9 mouse cellular contexts compared by ENCODE assay signal in the genomic region with DNA sequence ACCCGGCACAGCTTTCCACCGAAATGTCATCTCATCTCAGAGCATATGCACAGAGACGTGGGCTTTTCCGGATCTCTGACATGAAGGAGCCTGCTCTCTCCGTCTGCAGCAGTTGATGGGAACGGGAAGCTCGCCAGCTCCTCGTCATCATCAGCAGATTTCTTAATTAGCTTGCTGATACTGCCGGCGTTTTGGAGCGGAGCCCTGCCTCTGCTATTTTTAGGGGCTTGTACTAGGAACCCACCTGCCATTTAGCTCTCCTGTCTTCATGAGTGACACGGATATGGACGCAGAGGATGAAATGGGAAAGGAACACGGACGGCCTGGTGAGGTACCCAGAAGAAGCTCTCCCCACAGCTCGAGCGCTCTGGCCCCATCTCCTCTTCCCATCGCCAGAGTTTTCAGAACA. TPM values are rescaled to one million over a fixed set of nuclear protein-coding genes. Genes with fewer than 3 reads are reported as not detected.
DNase-seq lines count a peak whose midpoint lies in the region; ATAC-seq lines count a peak whose summit lies in the region.
"Had no signal": no experiment of that assay in that cellular context is flagged by ENCODE, and none has a peak within 500 bp of the region (broad histone marks: within the 10 kb centered on the region; RNA-seq: fewer than 3 reads in every experiment).

No protein-coding gene starts in this region.

- no peak overlapping the region for H3K4me3 ChIP-seq in heart, embryonic 11.5 days (ENCODE audit: low read depth, low read length)
- H3K4me3 ChIP-seq in limb, embryonic 10.5 days = no peak overlapping the region

- no peaks in the 10 kb centered on the region for H3K27me3 ChIP-seq in heart, embryonic 11.5 days (ENCODE audit: control insufficient read depth, insufficient read depth, low read length)
- no peaks in the 10 kb centered on the region for H3K27me3 ChIP-seq in limb, embryonic 10.5 days (ENCODE audit: low read depth, poor library complexity, severe bottlenecking)
- H3K27me3 ChIP-seq: CH12.LX had no signal

- ATAC-seq in heart, embryonic 11.5 days (replicated peaks; ENCODE audit: insufficient number of reproducible peaks, low FRiP score, low TSS enrichment) = no peak
- ATAC-seq in granulocyte monocyte progenitor cell, adult 5-6 weeks (replicated peaks; ENCODE audit: poor library complexity, severe bottlenecking) = no peak

- WGBS in heart, embryonic 11.5 days (ENCODE audit: insufficient replicate concordance) = 58% methylated on average over 18 of the region's 18 CpGs
- WGBS in limb, embryonic 10.5 days = 88% methylated on average over 18 of the region's 18 CpGs

- no peak overlapping the region for H3K4me2 ChIP-seq in heart, embryonic 11.5 days

- intact Hi-C loops in heart, postnatal 10 days (cut with DNase I) = no loop called here

- H3K27ac ChIP-seq in heart, embryonic 11.5 days (ENCODE audit: low read depth, low read length) = no peak overlapping the region
- H3K27ac ChIP-seq in limb, embryonic 10.5 days = no peak overlapping the region

- H3K9ac ChIP-seq in heart, embryonic 11.5 days (ENCODE audit: low read depth, low read length) = no peak overlapping the region

- H3K9me3 ChIP-seq in heart, embryonic 11.5 days (replicated peaks; ENCODE audit: control insufficient read depth, low read length) = no peaks in the 10 kb centered on the region
- no peaks in the 10 kb centered on the region for H3K9me3 ChIP-seq in limb, embryonic 10.5 days (replicated peaks)

- peak; percentile 48 to 54 for DNase-seq in heart, adult 18-20 months
- peak; percentile 36 for DNase-seq in cerebellum, adult 8-10 months
- DNase-seq in heart, postnatal 10 days = peak; percentile 48 to 74
- DNase-seq in lung, postnatal 10 days = peak; percentile 50
- no peak for DNase-seq in adrenal gland, adult 18-20 months (ENCODE audit: low spot score in 2 of 2)
- no peak for DNase-seq in limb, embryonic 10.5 days (ENCODE audit: low spot score)

- H3K4me1 ChIP-seq in heart, embryonic 11.5 days (ENCODE audit: control insufficient read depth, insufficient read depth, low read length) = 0 out of 2 replicates have a peak, but pooled peaks cover 3% of the 10 kb centered on the region
- peaks cover 8% of the 10 kb centered on the region for H3K4me1 ChIP-seq in limb, embryonic 10.5 days

- no peaks in the 10 kb centered on the region for H3K36me3 ChIP-seq in heart, embryonic 11.5 days (ENCODE audit: control insufficient read depth, insufficient read depth, low read length)
- H3K36me3 ChIP-seq in limb, embryonic 10.5 days = no peaks in the 10 kb centered on the region

RNA-seq across cellular contexts. Expression of gene Slc23a4, which starts 14.1 kb away (rescaled TPM):
- under 1 TPM; 0.17 to 0.51 TPM for total RNA-seq in heart, adult 18-20 months (2021)
- polyA plus RNA-seq in heart, embryonic 11.5 days (2014; fragmentation: Nextera tagmentation; extraction: Ambion mirVana) = 0.17 and 0.18 TPM in 2 replicates
- total RNA-seq in heart, postnatal 10 days (2021) = under 1 TPM; 0.42 to 0.43 TPM
- total RNA-seq in granulocyte monocyte progenitor cell, adult 5-6 weeks (2014; fragmentation: Nextera tagmentation) = 2.1 TPM in 1 of 2 replicates, not detected in the other
- total RNA-seq in granulocyte monocyte progenitor cell, adult 5-6 weeks (2017) = 0.52 and 0.65 TPM in 2 replicates
- total RNA-seq in adrenal gland, adult 18-20 months (2021) = under 1 TPM; 0.13 to 0.45 TPM
- polyA plus RNA-seq in limb, embryonic 10.5 days (2016; fragmentation: Nextera tagmentation; extraction: Ambion mirVana) = 0.18 and 0.45 TPM in 2 replicates

Comparison
In these comparisons a context has a peak if more than half of its experiments do, and no peak if none do; other contexts are left out.
1. DNase-seq: peak in heart, adult 18-20 months (2 of 2), cerebellum, adult 8-10 months (single experiment), heart, postnatal 10 days (2 of 2) and lung, postnatal 10 days (single experiment); none in adrenal gland, adult 18-20 months (0 of 2) and limb, embryonic 10.5 days (single experiment).